ENCODE assay signal across 8 mouse cellular contexts in genomic region chrX:160995131-160995667, GRCm38 (mm10). TPM values are rescaled to one million over a fixed set of nuclear protein-coding genes. Genes with fewer than 3 reads are reported as not detected.
DNase-seq lines count a peak whose midpoint lies in the region; ATAC-seq lines count a peak whose summit lies in the region.

No protein-coding gene starts in this region.

- peak; percentile 38 for ATAC-seq in hindbrain, embryonic 13.5 days (ENCODE audit: low FRiP score)
- peak; percentile 50 for ATAC-seq in midbrain, embryonic 12.5 days (ENCODE audit: low FRiP score, low read depth)

- H3K4me3 ChIP-seq in hindbrain, embryonic 13.5 days, result peak overlapping the region; percentile 45
- H3K4me3 ChIP-seq in limb, embryonic 10.5 days, result peak overlapping the region; percentile 62
- H3K4me3 ChIP-seq in midbrain, embryonic 12.5 days, result peak overlapping the region; percentile 62

- peaks cover 28% of the 10 kb centered on the region; the same call in 1 of the 2 replicates for H3K27me3 ChIP-seq in hindbrain, embryonic 13.5 days
- peaks cover 90% of the 10 kb centered on the region for H3K27me3 ChIP-seq in limb, embryonic 10.5 days (ENCODE audit: low read depth, poor library complexity, severe bottlenecking)
- peaks cover 25% of the 10 kb centered on the region for H3K27me3 ChIP-seq in midbrain, embryonic 12.5 days

- 17% methylated on average over 29 of the region's 31 CpGs for WGBS in hindbrain, embryonic 13.5 days
- WGBS in limb, embryonic 10.5 days, result 15% methylated on average over 31 of the region's 31 CpGs
- 29% methylated on average over 31 of the region's 31 CpGs for WGBS in midbrain, embryonic 12.5 days

- peak overlapping the region; percentile 46 for H3K4me2 ChIP-seq in hindbrain, embryonic 13.5 days
- H3K4me2 ChIP-seq in midbrain, embryonic 12.5 days (replicated peaks), result peak overlapping the region; percentile 41

- peak overlapping the region; percentile 60 for H3K9ac ChIP-seq in hindbrain, embryonic 13.5 days
- H3K9ac ChIP-seq in midbrain, embryonic 12.5 days (replicated peaks), result peak overlapping the region; percentile 37; the same call in 1 of the 2 replicates

- H3K27ac ChIP-seq in hindbrain, embryonic 13.5 days, result peak overlapping the region; percentile 90
- peak overlapping the region; percentile 70 for H3K27ac ChIP-seq in limb, embryonic 10.5 days
- H3K27ac ChIP-seq in midbrain, embryonic 12.5 days (replicated peaks), result peak overlapping the region; percentile 83

- no peaks in the 10 kb centered on the region for H3K36me3 ChIP-seq in hindbrain, embryonic 13.5 days
- H3K36me3 ChIP-seq in limb, embryonic 10.5 days, result no peaks in the 10 kb centered on the region
- H3K36me3 ChIP-seq in midbrain, embryonic 12.5 days, result no peaks in the 10 kb centered on the region

- no peaks in the 10 kb centered on the region for H3K9me3 ChIP-seq in hindbrain, embryonic 13.5 days
- no peaks in the 10 kb centered on the region for H3K9me3 ChIP-seq in limb, embryonic 10.5 days (replicated peaks)
- H3K9me3 ChIP-seq in midbrain, embryonic 12.5 days, result no peaks in the 10 kb centered on the region

- peaks cover 5% of the 10 kb centered on the region for H3K4me1 ChIP-seq in hindbrain, embryonic 13.5 days (replicated peaks)
- no peaks in the 10 kb centered on the region for H3K4me1 ChIP-seq in limb, embryonic 10.5 days
- 0 out of 2 replicates have a peak, but pooled peaks cover 3% of the 10 kb centered on the region for H3K4me1 ChIP-seq in midbrain, embryonic 12.5 days

- peak; percentile 3 for DNase-seq in gastrocnemius, adult 18-20 months (ENCODE audit: low spot score)
- DNase-seq in gastrocnemius, postnatal 25 days, result no peak
- DNase-seq in adrenal gland, postnatal 4 days (ENCODE audit: low spot score in 2 of 2), result peak; percentile 4 to 6
- DNase-seq in forelimb bud, embryonic 11.5 days (ENCODE audit: low read depth, low spot score), result peak; percentile 35
- peak; percentile 59 for DNase-seq in limb, embryonic 10.5 days (ENCODE audit: low spot score)
- DNase-seq in cerebellum, adult 11-12 months, result no peak

RNA-seq across cellular contexts. Expression of gene Cdkl5, which starts 0.7 kb away (rescaled TPM):
- total RNA-seq in gastrocnemius, adult 18-20 months (2021), result 1 to 10 TPM in 1 of 2 experiments, under 1 TPM in 1; 0.98 to 1.2 TPM
- 1 to 10 TPM in 1 of 2 experiments, under 1 TPM in 1; 0.95 to 1.1 TPM for total RNA-seq in gastrocnemius, postnatal 25 days (2021)
- total RNA-seq in adrenal gland, postnatal 4 days (2021), result 10 to 100 TPM; 12.2 to 15.2 TPM
- polyA plus RNA-seq in hindbrain, embryonic 13.5 days (2015; fragmentation: Nextera tagmentation; extraction: Ambion mirVana), result 3.5 TPM in 2 replicates
- 0.87 and 1.4 TPM in 2 replicates for polyA plus RNA-seq in limb, embryonic 10.5 days (2016; fragmentation: Nextera tagmentation; extraction: Ambion mirVana)
- 3.6 and 4.8 TPM in 2 replicates for polyA plus RNA-seq in midbrain, embryonic 12.5 days (2016; fragmentation: Nextera tagmentation; extraction: Ambion mirVana)

Comparison
In these comparisons a context has a peak if more than half of its experiments do, and no peak if none do; other contexts are left out.
1. DNase-seq: peak in gastrocnemius, adult 18-20 months (single experiment), adrenal gland, postnatal 4 days (2 of 2), forelimb bud, embryonic 11.5 days (single experiment) and limb, embryonic 10.5 days (single experiment); none in gastrocnemius, postnatal 25 days (single experiment) and cerebellum, adult 11-12 months (single experiment).
2. RNA of gene Cdkl5, which starts 0.7 kb away (total RNA-seq): 12.2 to 15.2 TPM in adrenal gland, postnatal 4 days; 0.98 to 1.2 TPM in gastrocnemius, adult 18-20 months and 0.95 to 1.1 TPM in gastrocnemius, postnatal 25 days; every median in the first group is over 4 times any median in the second.
3. Peak in every context shown above with its lines, with median percentiles within 50 percentile points of each other: H3K27ac ChIP-seq and H3K4me3 ChIP-seq.